Mouse (Mus musculus) lung, postnatal 0 days (tissue): ENCODE results near the gene Mfsd4b5. TPM values are rescaled to one million over a fixed set of nuclear protein-coding genes. Genes with fewer than 3 reads are reported as not detected.
"Not testable (repeated sequence)": the region's sequence is repeated elsewhere in the genome, so short reads cannot be mapped to it uniquely, and the experiment has no call there.

Experiments
- ATAC-seq: fragments of 200-750 bp; cut with Nextera tagmentation; 2 replicates; pipeline ENCODE4 v1.8.0; 2017; ENCODE audit warnings: moderate library complexity
- DNase-seq: peaks from one replicate; pipeline ENCODE4 v3.0.0-alpha.2; 2016; ENCODE audit warnings: low spot score
- H3K27ac ChIP-seq: fragments of 300-500 bp; sonication (generic); 2 replicates; pipeline ENCODE4 v1.5.1; 2014; ENCODE audit warnings: antibody characterized with exemption, mild to moderate bottlenecking, low read length, mixed read lengths
- H3K27me3 ChIP-seq: fragments of 300-500 bp; sonication (generic); replicated peaks from 2 replicates; pipeline ENCODE4 v1.6.1; 2014; ENCODE audit warnings: low read length, mixed read lengths; ENCODE audit not compliant: insufficient read depth
- H3K36me3 ChIP-seq: fragments of 300-500 bp; sonication (generic); 2 replicates; pipeline ENCODE4 v1.6.1; 2014; ENCODE audit warnings: low read length, mixed read lengths; ENCODE audit not compliant: insufficient read depth
- H3K4me1 ChIP-seq: fragments of 300-500 bp; sonication (generic); 2 replicates; pipeline ENCODE4 v1.6.1; 2014; ENCODE audit warnings: antibody characterized with exemption, low read depth, low read length, mixed read lengths; ENCODE audit not compliant: insufficient read depth
- H3K4me2 ChIP-seq: fragments of 300-500 bp; sonication (generic); replicated peaks from 2 replicates; pipeline ENCODE4 v1.6.1; 2014; ENCODE audit warnings: low read depth, mild to moderate bottlenecking, low read length, moderate library complexity, mixed read lengths
- H3K4me3 ChIP-seq: fragments of 300-500 bp; sonication (generic); 2 replicates; pipeline ENCODE4 v1.5.1; 2014; ENCODE audit warnings: low read depth, low read length
- H3K9ac ChIP-seq: fragments of 300-500 bp; sonication (generic); replicated peaks from 2 replicates; pipeline ENCODE4 v1.6.1; 2014; ENCODE audit warnings: low read depth, mild to moderate bottlenecking
- H3K9me3 ChIP-seq: fragments of 300-500 bp; sonication (generic); 2 replicates; pipeline ENCODE4 v1.6.1; 2016; ENCODE audit warnings: low read length, mixed read lengths
- CTCF ChIP-seq: IDR thresholded peaks from 2 replicates; pipeline ENCODE4 v1.5.1; 2016; ENCODE audit warnings: antibody characterized with exemption, mild to moderate bottlenecking
- EP300 ChIP-seq: IDR thresholded peaks from 2 replicates; pipeline ENCODE4 v1.6.1; 2016; ENCODE audit warnings: antibody characterized with exemption, mild to moderate bottlenecking, control low read depth
- WGBS: fragments of 180-500 bp; shearing (Covaris S2); extraction: QIAGEN DNeasy Blood & Tissue Kit; methylation state at CpG from one replicate; pipeline ENCODE4 v1.1.7; 2014; 5-methylcytosine and 5-hydroxymethylcytosine counted together
- polyA plus RNA-seq: library from polyadenylated mRNA; unstranded; fragments of >200 nt; fragmentation: Nextera tagmentation; extraction: Ambion mirVana; gene quantifications from 2 replicates; pipeline ENCODE4 v1.2.1, GENCODE M21; 2015

The Mfsd4b5 gene
- polyA plus RNA-seq, 1 experiment from 2014 or later: 0.13 TPM

DNA sequence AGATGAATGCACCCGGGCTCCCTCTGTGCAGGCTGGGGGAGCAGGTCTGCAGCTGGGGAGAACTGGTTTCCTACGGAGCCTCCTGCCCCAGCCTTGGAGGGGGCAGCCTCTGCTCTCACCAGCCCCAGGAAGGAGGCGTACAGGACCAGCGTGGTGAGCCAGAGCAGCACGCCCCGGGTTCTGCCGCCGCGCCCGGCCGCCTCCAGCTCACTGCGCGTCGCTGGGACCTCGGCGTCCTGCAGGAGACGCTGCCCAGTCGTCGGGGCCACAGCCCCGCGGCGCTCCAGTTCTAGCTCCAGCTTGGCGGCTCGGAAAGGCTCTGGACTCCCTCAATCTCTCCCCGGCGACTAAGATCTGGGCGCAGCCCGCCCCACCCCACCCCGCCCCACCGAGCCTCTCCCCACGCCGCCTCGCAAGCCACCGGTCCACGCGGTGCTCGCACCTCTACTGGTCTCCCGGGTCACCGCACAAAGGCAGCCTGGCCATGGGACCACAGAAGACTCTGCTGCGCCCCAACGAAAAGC, 59.8 kb downstream of the Mfsd4b5 start, which contains the start of gene Mfsd4b2:
Mfsd4b2 (minus strand) TSS at position 308 of the 524 bp plus-strand sequence.
- DNase-seq (peak; percentile 35), ATAC-seq (peak; percentile 47)
- 2% methylated on average over 31 of the region's 41 CpGs for WGBS
- no peaks in the 10 kb centered on the region for H3K36me3 ChIP-seq
- peaks cover 3% of the 10 kb centered on the region; the same call in 1 of the 2 replicates for H3K4me1 ChIP-seq
- H3K4me3 ChIP-seq: peak within 1 kb of the TSS; percentile 28
- H3K27ac ChIP-seq: no peak within 1 kb of the TSS
- no peaks in the 10 kb centered on the region for H3K27me3 ChIP-seq
- H3K4me2 ChIP-seq: peak within 1 kb of the TSS; percentile 63
- TF ChIP-seq CTCF (peak; percentile 35; the same call in 1 of the 2 replicates), EP300 (no peak)
- H3K9ac ChIP-seq: no peak within 1 kb of the TSS
- no peaks in the 10 kb centered on the region for H3K9me3 ChIP-seq

DNA sequence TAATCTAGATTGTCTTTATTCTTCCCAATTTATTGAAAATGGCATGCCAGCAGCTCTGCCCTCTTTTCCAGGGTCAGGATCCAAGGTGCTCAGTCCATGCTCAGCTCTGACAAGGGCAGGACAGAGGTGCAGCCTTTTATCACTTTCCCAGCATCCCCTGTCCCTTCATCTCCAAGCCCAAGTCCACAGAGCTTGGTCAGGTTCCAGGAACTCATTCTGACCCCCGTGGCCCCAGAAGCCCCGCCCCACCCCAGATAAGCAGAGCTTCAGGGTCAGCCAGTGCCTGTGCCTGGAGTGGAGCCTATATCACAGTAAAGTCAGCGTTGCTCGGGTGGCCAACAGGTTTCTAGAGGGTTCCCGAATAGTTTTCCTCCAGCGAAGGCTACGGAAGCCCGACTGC, 61.9 kb downstream of the Mfsd4b5 start:
- not testable (repeated sequence) for DNase-seq, H3K9me3 ChIP-seq, H3K36me3 ChIP-seq, H3K4me2 ChIP-seq, H3K4me3 ChIP-seq, ATAC-seq, H3K9ac ChIP-seq, H3K27ac ChIP-seq, H3K27me3 ChIP-seq, H3K4me1 ChIP-seq
- WGBS: 61% methylated on average over 8 of the region's 8 CpGs

DNA sequence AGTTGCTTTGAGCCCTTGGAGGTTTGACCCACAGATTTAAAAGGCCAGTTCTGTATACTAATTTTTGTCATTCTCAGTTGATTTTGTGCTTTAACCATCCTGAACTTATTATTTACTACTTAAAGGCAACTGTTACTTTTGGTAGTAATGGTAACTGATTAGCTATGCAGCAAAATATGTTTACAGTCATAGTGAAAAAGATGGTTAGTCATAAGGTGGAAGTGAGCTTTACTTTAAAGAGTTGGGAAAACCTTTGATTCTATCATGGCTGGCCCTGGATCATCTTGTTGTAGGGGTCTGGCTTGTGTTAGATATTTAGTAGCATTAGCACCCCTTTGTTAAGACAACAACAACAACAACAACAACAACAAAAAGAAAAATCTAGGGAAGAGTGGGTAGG, 73.8 kb downstream of the Mfsd4b5 start:
- no peak for TF ChIP-seq CTCF
- TF ChIP-seq EP300: no peak
- no peak for ATAC-seq
- Histone ChIP-seq H3K9ac (no peak overlapping the region), H3K36me3 (no peaks in the 10 kb centered on the region), H3K27me3 (no peaks in the 10 kb centered on the region), H3K4me3 (no peak overlapping the region), H3K4me1 (no peaks in the 10 kb centered on the region), H3K4me2 (no peak overlapping the region), H3K9me3 (no peaks in the 10 kb centered on the region), H3K27ac (no peak overlapping the region)
- no peak for DNase-seq

DNA sequence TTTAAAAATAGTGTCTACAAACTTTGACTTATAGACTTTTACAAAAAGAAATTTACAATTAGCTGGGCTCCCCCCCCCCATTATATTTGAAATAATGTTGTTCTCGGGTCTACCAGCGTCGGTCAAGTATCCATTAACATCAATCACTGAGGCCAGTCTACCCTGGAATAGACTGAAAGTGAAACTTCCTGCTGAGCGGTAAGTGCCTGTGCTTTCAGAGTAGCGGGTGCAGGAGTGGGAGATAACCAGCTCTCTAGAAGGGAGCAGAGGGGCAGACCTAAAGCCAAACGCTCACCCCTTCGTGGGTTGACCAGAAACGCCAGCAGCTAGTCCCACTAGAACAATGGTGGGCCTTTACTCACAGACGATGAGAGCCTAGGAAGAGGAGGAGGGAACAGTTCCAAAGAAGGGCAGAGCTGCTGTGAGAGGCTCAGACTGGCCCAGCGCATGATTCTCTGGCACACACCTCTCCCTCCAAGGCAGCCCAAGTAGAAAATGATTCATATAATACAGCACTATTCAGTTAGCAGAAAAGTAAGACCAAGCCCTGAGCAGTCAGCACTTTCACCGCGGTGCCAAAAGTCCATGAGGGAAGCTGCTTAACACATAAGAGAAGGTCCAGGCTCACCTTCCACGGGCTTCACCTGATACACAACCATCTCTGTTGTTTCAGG, 77.5 kb downstream of the Mfsd4b5 start:
- Histone ChIP-seq H3K4me2 (peak overlapping the region; percentile 47), H3K4me3 (peak overlapping the region; percentile 19; the same call in 1 of the 2 replicates), H3K27ac (no peak overlapping the region), H3K36me3 (no peaks in the 10 kb centered on the region), H3K4me1 (no peaks in the 10 kb centered on the region), H3K9me3 (no peaks in the 10 kb centered on the region), H3K9ac (0 out of 2 replicates have a peak overlapping the region, but pooled peaks have one; percentile 26), H3K27me3 (no peaks in the 10 kb centered on the region)
- peak; percentile 49 for ATAC-seq
- no peak for DNase-seq
- TF ChIP-seq EP300: no peak
- no peak for TF ChIP-seq CTCF
- 48% methylated on average over 13 of the region's 13 CpGs for WGBS

Other genes with a start within 250 kb of the Mfsd4b5 start
- gene Mfsd4b4, start 87.4 kb downstream of the Mfsd4b5 start, polyA plus RNA-seq: 2.7 and 3.3 TPM in 2 replicates
- gene Mfsd4b2, start 59.7 kb downstream of the Mfsd4b5 start, polyA plus RNA-seq: not detected in 2 replicates
- gene Mfsd4b3, start 26.5 kb downstream of the Mfsd4b5 start, polyA plus RNA-seq: 0.55 and 0.57 TPM in 2 replicates
- 0.46 and 0.69 TPM in 2 replicates for gene Mfsd4b1, start 38.6 kb upstream of the Mfsd4b5 start, polyA plus RNA-seq
- gene Slc16a10, start 155.6 kb upstream of the Mfsd4b5 start, polyA plus RNA-seq: 7.3 and 8.7 TPM in 2 replicates